15 mouse cellular contexts compared by ENCODE assay signal in genomic region chr12:12527766-12528477, GRCm38 (mm10).
DNase-seq lines count a peak whose midpoint lies in the region; ATAC-seq lines count a peak whose summit lies in the region.
"Had no signal": no experiment of that assay in that cellular context is flagged by ENCODE, and none has a peak within 500 bp of the region (broad histone marks: within the 10 kb centered on the region; RNA-seq: fewer than 3 reads in every experiment).

No protein-coding gene starts in this region.

- H3K4me2 ChIP-seq in forebrain, embryonic 12.5 days, result no peak overlapping the region
- H3K4me2 ChIP-seq in midbrain, embryonic 15.5 days, result no peak overlapping the region
- H3K4me2 ChIP-seq: limb, embryonic 12.5 days; lung, embryonic 15.5 days had no signal

- no peaks in the 10 kb centered on the region; the same call in 1 of the 2 replicates for H3K27me3 ChIP-seq in heart, embryonic 10.5 days (ENCODE audit: insufficient read depth, poor library complexity, severe bottlenecking)
- no peaks in the 10 kb centered on the region for H3K27me3 ChIP-seq in forebrain, embryonic 12.5 days
- no peaks in the 10 kb centered on the region for H3K27me3 ChIP-seq in midbrain, embryonic 15.5 days (replicated peaks)
- H3K27me3 ChIP-seq: limb, embryonic 12.5 days; lung, embryonic 15.5 days had no signal

- ATAC-seq in forebrain, embryonic 12.5 days (ENCODE audit: low FRiP score), result peak; percentile 86
- peak; percentile 89 for ATAC-seq in midbrain, embryonic 15.5 days (replicated peaks)
- no peak for ATAC-seq in CD4-positive, CD25-positive, alpha-beta regulatory T cell, adult 4 months

- intact Hi-C loops in heart, postnatal 10 days (cut with DNase I), result no loop called here

- peak overlapping the region; percentile 77 for H3K27ac ChIP-seq in heart, embryonic 10.5 days
- peak overlapping the region; percentile 87 for H3K27ac ChIP-seq in forebrain, embryonic 12.5 days
- H3K27ac ChIP-seq in midbrain, embryonic 15.5 days, result peak overlapping the region; percentile 70
- H3K27ac ChIP-seq: limb, embryonic 12.5 days; lung, embryonic 15.5 days had no signal

- peaks cover 44% of the 10 kb centered on the region for H3K4me1 ChIP-seq in heart, embryonic 10.5 days
- H3K4me1 ChIP-seq in forebrain, embryonic 12.5 days, result peaks cover 23% of the 10 kb centered on the region
- H3K4me1 ChIP-seq in midbrain, embryonic 15.5 days, result peaks cover 15% of the 10 kb centered on the region
- H3K4me1 ChIP-seq: limb, embryonic 12.5 days had no signal

- peak; percentile 73 for DNase-seq in heart, embryonic 10.5 days (ENCODE audit: low spot score)
- DNase-seq in heart, adult 11 months, result no peak
- DNase-seq in heart, postnatal 10 days, result peak; percentile 41 to 46
- no peak for DNase-seq in testis, postnatal 10 days (ENCODE audit: low spot score)
- no peak for DNase-seq in frontal cortex, postnatal 36 days (ENCODE audit: low spot score in 2 of 2)
- DNase-seq: adrenal gland, adult 2 months; cerebellum, adult 8-10 months; layer of hippocampus, adult 9-11 months; thymus, postnatal 36 days had no signal

- H3K9me3 ChIP-seq in heart, embryonic 10.5 days, result no peaks in the 10 kb centered on the region
- no peaks in the 10 kb centered on the region for H3K9me3 ChIP-seq in forebrain, embryonic 12.5 days
- no peaks in the 10 kb centered on the region for H3K9me3 ChIP-seq in midbrain, embryonic 15.5 days
- H3K9me3 ChIP-seq: limb, embryonic 12.5 days; lung, embryonic 15.5 days had no signal

- H3K9ac ChIP-seq in forebrain, embryonic 12.5 days, result no peak overlapping the region
- no peak overlapping the region for H3K9ac ChIP-seq in midbrain, embryonic 15.5 days
- H3K9ac ChIP-seq: limb, embryonic 12.5 days; lung, embryonic 15.5 days had no signal

- no peaks in the 10 kb centered on the region for H3K36me3 ChIP-seq in heart, embryonic 10.5 days
- no peaks in the 10 kb centered on the region for H3K36me3 ChIP-seq in forebrain, embryonic 12.5 days (replicated peaks)
- no peaks in the 10 kb centered on the region for H3K36me3 ChIP-seq in midbrain, embryonic 15.5 days (replicated peaks)
- H3K36me3 ChIP-seq: limb, embryonic 12.5 days; lung, embryonic 15.5 days had no signal

- no peak overlapping the region for H3K4me3 ChIP-seq in heart, embryonic 10.5 days
- H3K4me3 ChIP-seq in forebrain, embryonic 12.5 days (replicated peaks), result no peak overlapping the region
- H3K4me3 ChIP-seq in midbrain, embryonic 15.5 days, result no peak overlapping the region
- H3K4me3 ChIP-seq: erythroblast, embryonic 14.5 days; limb, embryonic 12.5 days; lung, embryonic 15.5 days had no signal

- 23% methylated on average over 7 of the region's 7 CpGs for WGBS in heart, embryonic 10.5 days
- WGBS in forebrain, embryonic 12.5 days, result 7% methylated on average over 7 of the region's 7 CpGs
- 22% methylated on average over 7 of the region's 7 CpGs for WGBS in midbrain, embryonic 15.5 days

Comparison
In these comparisons a context has a peak if more than half of its experiments do, and no peak if none do; other contexts are left out.
1. DNase-seq: peak in heart, embryonic 10.5 days (single experiment) and heart, postnatal 10 days (2 of 2); none in heart, adult 11 months (single experiment), testis, postnatal 10 days (single experiment) and frontal cortex, postnatal 36 days (0 of 2).
2. Peak in every context shown above with its lines, with median percentiles within 50 percentile points of each other: H3K27ac ChIP-seq.